Mouse (Mus musculus): ENCODE measurements around the gene Zfyve27.

The Zfyve27 gene

DNA sequence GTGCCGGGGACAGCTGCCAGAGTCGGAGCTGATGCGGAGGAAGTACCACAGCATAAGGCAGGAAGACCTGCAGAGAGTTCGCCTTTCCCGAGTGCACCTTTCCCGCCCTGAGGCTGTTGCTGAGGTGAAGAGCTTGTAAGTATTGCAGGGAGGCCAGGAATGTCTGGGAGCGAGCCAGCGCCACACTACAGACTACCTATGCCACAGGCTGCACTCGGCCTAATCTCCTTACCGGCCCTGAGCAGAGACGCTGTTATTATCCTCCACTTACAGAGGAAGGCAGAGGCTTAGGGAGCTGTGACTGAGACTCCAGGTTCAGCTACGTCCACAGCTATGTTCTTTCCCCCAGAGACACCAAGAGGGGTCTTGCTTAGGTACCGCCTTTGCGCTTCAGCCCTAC, 15.6 kb downstream of the Zfyve27 start:
- no peak for DNase-seq (ENCODE audit: low spot score)

DNA sequence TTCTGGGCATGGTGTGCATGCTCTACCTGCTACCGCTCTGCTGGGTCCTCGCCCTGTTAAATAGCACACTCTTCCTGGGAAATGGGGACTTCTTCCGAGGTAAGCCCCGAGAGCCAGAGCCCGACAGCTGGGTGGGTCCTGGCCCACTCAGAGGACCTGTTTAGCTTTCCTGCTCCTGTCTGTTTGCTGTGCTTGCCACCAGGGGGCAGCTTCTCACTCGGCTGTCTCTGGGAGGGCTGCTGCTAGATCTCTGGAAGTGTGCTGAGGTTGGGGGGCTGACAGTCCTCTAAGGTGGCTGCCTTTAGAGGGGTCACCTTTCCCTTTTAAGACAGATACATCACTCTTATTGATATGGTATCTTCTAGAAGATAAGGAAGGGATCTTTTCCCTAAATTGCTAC, 18.9 kb downstream of the Zfyve27 start:
- no peak for DNase-seq (ENCODE audit: low spot score)

DNA sequence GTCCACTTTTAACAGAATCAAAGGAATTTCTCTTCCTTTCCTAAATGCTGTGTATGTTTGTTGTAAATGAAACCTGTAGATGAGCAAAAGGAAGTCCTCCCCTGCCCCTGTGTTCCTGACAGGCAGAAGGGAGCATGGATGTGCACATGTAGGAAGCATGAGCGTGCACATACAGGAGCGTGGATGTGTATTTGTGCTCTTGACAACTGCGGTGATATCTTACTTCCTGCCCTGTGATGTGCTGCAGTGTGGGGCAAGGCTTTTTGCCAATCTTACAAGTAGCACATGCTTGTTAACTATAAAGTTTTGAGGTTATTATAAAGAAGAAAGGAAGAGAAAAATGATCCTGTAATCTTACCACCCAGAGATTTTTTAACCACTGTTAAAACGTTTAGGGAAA, 26.0 kb downstream of the Zfyve27 start:
- no peak for DNase-seq (ENCODE audit: low spot score)

GRCm38 (mm10) chr19:42190494-42190893, 26.7 kb downstream of the Zfyve27 start:
- DNase-seq (ENCODE audit: low spot score): no peak

DNA sequence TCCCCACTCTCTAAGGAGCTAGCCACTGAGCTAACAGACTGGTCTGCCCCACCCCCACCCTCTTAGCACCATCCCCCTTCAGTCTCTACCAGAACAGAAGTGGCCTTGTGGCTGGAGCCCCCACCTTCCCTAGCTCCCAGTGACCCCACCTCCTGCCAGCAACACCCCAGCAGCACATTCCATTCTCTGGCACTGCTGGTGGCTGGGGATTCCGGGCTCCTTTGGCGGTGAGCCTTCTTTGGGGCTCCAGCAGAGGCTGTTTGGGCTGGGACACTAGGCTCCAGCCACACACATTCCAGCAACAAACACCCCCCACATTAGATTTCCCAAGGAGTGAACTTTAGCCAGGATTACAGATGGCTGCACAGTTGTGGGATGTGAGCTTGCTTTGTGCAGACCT, 29.6 kb downstream of the Zfyve27 start:
- no peak for DNase-seq (ENCODE audit: low spot score)

DNA sequence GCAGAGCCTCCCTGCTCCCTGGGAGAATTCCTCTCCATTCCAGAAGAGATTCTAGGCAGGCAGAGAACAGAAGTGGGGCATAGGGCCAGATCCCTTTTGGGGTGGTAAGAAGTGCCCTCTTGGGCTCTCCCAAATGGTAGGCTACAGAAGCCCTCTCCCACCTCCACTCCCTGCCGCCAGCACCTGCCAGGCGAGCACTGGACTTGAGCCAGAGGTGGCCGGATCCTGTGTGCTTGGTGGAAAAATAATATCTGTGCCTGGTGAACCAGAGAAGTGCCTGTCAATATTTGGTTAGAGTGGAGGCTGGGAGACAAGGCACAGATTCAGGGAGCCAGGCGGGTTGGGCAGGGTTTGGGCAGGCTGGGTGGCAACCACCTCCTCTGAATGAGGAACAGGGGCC, 32.6 kb downstream of the Zfyve27 start:
- DNase-seq (ENCODE audit: low spot score): no peak

GRCm38 (mm10) chr19:42197066-42197465, 33.3 kb downstream of the Zfyve27 start:
- DNase-seq (ENCODE audit: low spot score): no peak

GRCm38 (mm10) chr19:42198026-42198425, 34.3 kb downstream of the Zfyve27 start:
- DNase-seq (ENCODE audit: low spot score): no peak

GRCm38 (mm10) chr19:42201696-42202381, 38.1 kb downstream of the Zfyve27 start, which contains the start of gene Sfrp5:
Gene Sfrp5, minus strand, starts transcription at chr19:42202252.
- DNase-seq (ENCODE audit: low spot score): no peak

- DNase-seq (ENCODE audit: low spot score): no peak
Observed at GRCm38 (mm10) chr19:42202467-42202866, 38.7 kb downstream of the Zfyve27 start.

DNA sequence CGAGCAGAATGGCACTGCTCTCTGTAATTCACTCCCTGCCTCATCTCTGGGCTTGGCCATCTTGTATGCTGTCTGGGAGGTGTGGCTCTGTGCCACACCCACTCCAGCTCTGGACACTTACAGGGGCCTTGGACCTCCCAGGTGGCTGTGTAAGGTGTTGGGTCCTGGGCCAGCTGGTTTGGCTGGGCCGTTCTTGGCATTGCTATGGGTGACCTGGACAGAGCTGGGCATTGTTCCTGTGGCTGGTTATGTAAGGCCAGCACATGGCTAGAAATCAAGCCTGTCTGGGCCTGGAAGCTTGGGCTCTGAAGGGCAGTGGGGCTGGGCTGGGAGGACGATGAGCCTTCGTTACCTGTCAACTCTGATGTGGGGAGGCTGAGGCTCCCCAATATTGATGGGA, 40.6 kb downstream of the Zfyve27 start:
- DNase-seq (ENCODE audit: low spot score): no peak

DNA sequence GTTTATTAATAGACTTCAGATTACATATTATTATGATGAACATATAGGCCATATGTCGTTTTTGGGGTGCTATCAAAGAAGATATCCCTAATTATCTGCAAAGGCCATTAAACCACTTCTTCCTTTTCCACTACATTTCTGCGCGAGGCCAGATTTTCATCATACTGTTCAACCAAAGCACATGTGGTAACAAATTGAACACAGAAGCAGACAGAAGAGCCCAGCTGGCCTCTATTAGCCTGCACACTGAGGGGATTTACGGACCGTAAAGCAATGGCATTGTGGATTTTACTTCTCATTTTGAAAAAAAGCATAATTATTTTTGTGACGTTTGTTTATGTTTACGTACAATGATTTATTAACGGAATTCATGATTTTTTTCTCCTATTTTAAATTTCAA, 41.5 kb downstream of the Zfyve27 start:
- no peak for DNase-seq (ENCODE audit: low spot score)

DNA sequence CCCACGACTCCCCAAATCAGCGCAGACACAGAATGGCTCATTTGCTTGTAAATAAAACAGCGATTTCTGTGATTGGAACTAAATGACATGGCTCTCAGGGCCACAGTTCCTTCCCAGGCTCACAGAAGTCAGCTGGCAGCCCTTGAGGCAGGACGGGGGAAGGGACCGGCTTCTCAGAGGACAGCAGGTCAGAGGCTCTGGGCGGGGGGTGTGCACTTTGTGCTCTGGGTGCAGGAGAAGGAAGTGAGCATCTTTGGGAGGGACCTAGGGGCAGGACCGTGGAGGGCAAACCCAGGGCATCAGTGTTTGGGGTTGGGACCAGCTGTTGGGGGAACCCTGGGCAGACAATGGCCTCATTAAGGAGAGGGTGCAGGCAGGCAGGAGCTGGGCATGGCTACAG, 45.7 kb downstream of the Zfyve27 start:
- no peak for DNase-seq (ENCODE audit: low spot score)

DNA sequence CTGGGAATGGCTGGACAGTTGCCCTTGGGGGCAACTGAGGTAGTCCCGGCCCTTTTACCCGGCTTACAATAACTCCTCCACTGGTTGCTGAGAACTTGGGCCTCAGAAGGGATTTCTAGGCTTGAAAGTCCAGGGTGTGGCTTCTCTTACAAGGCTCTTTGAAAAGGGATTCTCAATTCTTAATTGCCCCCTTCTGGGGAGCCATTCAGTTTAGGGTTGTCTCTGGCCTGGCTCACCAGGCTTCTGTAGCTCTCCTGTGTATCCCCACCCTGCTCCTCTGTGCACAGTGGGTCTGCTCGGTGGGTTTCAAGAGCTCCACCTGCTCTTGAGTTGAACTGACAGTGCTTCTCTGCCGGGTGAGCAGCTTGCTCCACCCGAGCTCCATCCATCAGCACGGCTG, 46.2 kb downstream of the Zfyve27 start:
- DNase-seq (ENCODE audit: low spot score): no peak

DNA sequence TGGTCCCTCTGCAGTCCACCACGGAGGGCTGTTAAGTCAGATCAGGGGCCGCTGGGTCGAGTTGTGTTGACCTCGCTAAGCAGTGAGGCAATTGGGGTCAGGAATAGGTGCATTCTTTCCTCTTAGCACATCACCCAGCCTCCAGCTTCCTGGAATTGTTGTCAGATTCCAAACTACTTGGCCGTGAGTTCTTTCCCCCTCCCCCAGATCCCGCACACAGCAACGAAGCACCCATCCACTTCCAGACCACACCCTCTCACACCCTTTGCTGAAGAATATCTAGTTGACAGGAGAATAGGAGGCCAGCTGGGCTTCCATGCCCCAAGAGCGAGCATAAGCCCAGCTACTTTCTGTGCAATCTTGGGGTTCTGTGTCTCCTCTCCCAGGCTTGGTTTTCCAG, 48.2 kb downstream of the Zfyve27 start:
- no peak for DNase-seq (ENCODE audit: low spot score)

DNA sequence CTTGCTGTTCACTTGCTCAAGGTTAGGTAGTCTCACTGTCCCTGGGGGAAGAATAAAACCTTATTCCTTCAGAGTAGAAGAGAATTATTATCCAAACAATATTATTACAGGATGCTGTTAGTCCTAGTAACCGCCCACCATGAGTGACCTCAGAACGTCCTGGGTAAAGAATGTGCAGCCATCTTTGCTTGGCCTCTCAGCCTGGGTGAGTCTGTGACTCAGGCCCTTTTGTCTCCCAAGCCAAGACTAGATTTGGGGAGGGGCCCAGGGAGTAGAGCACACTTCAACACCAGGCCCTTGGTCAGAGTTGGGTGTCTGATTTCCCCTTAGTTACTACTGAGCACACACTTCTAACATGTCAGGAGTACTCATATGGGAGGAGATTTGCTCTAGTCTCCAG, 50.9 kb downstream of the Zfyve27 start:
- no peak for DNase-seq (ENCODE audit: low spot score)

- DNase-seq (ENCODE audit: low spot score): no peak
Observed at GRCm38 (mm10) chr19:42216699-42217373, 53.1 kb downstream of the Zfyve27 start.

- DNase-seq (ENCODE audit: low spot score): no peak
Observed at GRCm38 (mm10) chr19:42217374-42217763, 53.6 kb downstream of the Zfyve27 start.

DNA sequence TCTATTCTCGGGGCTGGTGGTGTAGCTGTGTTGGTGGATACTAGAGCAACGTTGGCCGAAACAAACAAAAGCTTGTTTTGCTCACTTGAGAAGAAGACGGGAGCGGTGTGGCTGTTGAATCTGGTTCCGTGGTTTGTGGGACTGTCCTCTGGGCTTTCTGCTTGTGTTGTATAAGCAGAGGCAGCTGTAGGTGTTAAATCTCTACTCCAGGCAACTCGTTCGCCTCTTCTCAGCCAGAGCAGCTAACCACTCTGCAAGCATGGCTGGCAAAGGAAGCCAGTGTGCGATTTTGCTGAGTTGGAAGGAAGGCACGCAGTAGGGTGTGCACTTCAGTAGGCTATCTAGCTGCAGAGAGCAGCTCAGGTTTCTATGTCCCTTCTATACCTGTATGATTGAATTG, 62.7 kb downstream of the Zfyve27 start:
- DNase-seq (ENCODE audit: low spot score): no peak

GRCm38 (mm10) chr19:42229499-42230287, 65.9 kb downstream of the Zfyve27 start:
- no peak for DNase-seq (ENCODE audit: low spot score)

DNA sequence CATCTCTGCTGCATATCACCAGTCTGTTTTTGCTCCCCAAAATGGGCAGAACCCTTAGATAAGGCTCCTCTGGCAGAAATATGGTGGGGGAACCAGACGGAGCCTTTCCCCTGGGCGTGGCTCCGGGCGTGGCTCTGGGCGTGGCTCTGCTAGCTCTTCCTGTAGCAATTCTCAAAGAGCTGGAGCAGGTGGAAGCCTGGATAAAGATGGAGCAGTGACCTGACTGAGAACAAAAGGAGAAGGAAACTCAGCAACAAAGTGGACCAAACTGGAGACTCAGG, 66.5 kb downstream of the Zfyve27 start:
- DNase-seq (ENCODE audit: low spot score): peak; percentile 2

- no peak for DNase-seq (ENCODE audit: low spot score)
Observed at GRCm38 (mm10) chr19:42230986-42231385, 67.2 kb downstream of the Zfyve27 start.

DNA sequence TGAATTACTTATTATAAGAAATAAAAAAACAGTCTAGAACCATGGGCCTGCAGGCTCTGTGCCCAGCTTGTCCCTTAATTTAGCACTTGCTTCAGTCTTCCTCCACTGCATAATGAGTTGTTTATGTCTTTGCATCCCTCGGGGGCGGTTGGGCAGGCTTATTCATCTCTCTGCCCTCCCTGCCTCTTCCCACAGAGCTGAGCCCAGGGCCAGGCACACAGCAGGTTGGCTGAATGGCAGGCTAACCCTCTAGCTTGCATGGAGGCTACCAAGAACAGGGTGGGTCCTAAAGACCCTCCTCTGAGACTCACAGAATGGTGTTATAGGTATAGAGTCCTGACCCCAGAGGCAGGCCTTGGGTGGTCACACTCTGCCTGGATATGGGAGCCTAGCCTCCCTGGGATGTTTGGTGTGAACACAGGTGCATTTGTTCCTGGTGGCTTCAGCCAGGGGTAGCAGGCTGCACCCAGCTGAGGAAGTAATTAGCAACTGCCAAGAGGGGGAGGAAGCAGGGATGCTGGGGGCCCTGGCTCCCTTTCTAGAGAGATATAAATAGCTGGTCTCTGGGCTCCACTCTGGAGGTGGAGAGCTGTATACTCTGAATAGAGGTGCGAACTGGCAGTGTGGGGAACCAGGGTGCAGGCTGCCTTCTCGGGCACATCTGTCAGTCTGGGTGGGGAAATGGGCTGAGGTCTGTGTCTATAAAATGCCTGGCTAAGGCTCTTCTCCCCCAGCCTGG, 74.0 kb downstream of the Zfyve27 start:
- DNase-seq (ENCODE audit: low spot score): no peak
